Mouse (Mus musculus) megakaryocyte, embryonic 14.5 days (primary cell): ENCODE results near the gene Gtpbp6.

Experiments
- FLI1 ChIP-seq: IDR thresholded peaks from 2 replicates; pipeline ENCODE4 v1.6.1; 2012; ENCODE audit warnings: low read length, inconsistent platforms, mixed read lengths
- GATA1 ChIP-seq: IDR thresholded peaks from 3 replicates; pipeline ENCODE4 v1.6.1; 2012; ENCODE audit warnings: mixed read lengths, low read length, inconsistent platforms, borderline replicate concordance

DNA sequence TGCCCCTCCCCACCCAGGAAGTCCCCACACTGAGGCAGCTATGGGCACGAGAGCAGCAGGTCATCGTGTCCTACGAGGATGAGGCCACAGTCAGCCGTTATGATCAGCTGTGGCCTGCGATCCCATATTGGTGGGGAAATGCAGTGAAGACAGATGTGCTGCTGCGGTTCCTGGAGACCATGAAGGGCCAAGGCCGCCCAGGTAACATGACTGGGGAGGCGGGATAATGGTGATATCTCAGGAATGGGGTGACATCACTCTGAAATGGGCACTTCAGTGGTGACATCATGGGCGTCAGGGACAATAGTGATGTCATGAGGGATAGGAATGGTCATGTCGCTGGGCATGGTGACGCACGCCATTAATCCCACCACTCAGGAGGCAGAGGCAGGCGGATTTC, 5.6 kb downstream of the Gtpbp6 start:
- TF ChIP-seq GATA1 (no peak), FLI1 (no peak)
